Mouse (Mus musculus) layer of hippocampus, adult 8-10 months (tissue): ENCODE measurements around the gene Cabp4. TPM values are rescaled to one million over a fixed set of nuclear protein-coding genes. Genes with fewer than 3 reads are reported as not detected.
A peak's percentile ranks its signal among the peaks of the same experiment; 100 is the strongest.
"Not testable (repeated sequence)": the region's sequence is repeated elsewhere in the genome, so short reads cannot be mapped to it uniquely, and the experiment has no call there.

Experiments
- DNase-seq, 2 experiments: peaks; one replicate each; pipeline ENCODE4 v3.0.0; 2022; ENCODE audit warnings: low spot score in 2 of 2
- total RNA-seq, 4 experiments: library from RNA; stranded (reverse); gene quantifications; 2 replicates each; pipeline ENCODE4 v1.2.4; 2022

The Cabp4 gene
- total RNA-seq, 4 experiments from 2014 or later, result 0.68 TPM; not detected in 3

DNA sequence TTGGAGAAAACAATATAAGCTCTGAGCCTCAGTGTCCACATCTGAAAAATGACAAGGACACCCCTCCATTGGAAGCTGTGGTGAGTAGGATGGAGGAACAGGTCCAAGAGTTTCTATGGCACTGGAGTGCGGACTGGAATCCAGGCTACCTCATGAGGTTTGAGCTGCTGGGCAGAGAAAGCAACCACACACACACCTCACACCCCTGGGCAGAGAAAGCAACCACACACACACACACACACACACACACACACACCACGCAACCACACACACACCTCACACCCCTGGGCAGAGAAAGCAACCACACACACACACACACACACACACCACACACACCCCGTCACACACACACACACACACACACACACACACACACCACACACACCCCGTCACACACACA lies 18.6 kb downstream of the Cabp4 start:
- not testable (repeated sequence) for DNase-seq

DNA sequence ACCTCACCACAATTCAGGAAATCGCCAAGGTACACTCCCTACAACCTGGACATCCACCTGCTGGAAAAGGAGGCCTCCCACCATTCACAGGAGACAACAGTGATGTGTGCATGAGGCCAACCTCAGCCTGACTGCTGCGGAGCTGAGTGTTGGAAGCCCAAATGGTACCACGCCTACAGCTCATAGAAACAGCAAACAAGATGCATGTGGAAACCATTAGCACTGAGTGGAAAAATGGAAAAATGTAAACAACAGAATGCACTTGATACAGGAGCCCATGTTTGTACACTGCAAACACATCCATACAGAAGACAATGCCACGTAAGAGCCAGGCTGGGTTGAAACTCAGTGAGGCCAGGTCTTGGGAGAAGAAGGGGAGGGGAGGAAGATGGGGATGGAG lies 19.4 kb downstream of the Cabp4 start:
- no peak for DNase-seq

DNA sequence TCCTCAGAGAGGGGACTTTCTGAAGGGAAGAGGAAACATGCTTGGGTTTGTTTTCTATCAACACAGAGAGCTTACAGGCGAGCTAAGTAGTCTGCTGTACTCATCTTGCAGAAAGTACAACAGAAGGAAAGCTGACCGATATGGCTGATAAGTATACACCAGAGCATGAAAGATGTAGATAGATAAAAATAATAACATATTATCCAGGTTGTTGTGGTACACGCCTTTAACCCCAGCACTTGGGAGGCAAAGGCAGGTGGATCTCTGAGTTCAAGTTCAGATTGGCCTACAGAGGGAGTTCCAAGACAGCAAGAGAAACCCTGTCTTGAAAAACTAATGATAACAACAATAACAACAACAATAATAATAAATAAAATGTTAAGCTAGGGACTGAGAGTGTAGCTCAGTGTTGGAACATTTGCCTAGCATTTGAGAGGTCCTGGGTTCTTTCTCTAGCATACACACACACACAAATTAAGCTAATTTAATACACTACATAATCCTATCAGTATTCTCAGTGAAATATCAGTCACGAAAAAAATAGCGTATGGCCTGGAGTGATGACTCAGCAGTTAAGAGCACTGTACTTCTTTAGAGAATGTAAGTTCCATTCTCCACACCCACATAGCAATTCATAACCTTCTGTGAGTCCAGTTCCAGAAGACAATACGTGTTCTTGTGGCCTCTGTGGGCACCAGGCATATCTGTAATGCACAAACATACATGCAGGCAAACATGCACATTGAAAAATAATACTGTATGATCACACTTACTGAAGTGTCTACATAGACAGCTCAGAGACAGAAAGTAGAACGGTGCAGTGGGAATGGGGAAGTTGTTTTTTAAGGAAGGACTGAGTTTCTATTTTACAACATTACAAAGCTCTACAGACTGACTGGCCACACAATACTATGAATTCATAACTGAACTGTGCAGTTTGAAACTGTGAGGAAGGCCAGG lies 21.1 kb downstream of the Cabp4 start:
- no peak for DNase-seq

DNA sequence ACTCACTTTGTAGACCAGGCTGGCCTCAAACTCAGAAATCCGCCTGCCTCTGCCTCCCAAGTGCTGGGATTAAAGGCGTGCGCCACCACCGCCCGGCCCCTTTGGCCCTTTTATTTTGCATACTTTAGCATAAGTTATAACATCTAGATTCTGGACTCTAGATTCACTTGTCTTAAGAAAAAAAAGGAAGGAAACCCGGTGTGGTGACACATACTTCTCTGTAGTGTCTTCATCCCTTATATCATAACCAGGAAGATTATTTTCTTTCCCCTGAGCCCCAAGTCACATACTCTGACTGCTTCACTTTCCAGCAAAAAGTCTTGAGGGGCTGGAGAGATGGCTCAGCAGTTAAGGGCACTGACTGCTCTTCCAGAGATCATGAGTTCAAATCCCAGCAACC lies 21.9 kb downstream of the Cabp4 start:
- not testable (repeated sequence) for DNase-seq

DNA sequence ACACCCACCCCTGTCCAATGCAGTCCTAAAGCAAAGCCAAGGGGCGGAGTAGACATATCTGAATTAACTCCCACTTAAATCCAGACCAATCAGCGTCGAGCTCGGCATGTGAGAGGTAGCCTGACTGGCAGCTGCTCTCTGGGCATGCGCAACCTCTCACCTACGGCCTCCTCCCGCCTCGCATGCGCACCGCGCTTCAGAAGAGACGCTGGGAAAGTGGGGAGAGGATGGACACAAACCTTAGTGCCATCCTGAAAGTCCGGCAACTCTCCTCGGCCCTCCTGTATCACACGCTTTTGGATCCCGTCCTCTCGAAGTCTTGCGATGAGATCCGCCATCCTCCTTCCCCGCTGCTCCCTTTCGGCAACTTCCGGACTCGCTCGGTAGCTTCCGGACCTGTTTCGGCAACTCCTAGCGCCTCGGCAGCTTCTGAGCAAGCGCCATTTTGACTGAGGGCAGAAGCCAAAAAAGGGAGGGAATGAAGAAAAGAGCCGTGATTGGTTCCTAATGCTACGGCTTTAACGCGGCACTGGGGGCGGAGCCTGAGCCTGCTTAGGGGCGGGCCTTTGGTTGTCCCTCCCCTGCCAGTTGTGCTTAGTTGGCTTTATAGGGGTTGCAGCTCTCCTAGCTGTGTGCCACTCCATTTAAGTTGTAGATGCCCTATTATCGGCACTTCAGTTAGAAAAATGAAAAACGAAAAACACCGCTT lies 22.6 kb downstream of the Cabp4 start:
- DNase-seq, result peak; percentile 98

DNA sequence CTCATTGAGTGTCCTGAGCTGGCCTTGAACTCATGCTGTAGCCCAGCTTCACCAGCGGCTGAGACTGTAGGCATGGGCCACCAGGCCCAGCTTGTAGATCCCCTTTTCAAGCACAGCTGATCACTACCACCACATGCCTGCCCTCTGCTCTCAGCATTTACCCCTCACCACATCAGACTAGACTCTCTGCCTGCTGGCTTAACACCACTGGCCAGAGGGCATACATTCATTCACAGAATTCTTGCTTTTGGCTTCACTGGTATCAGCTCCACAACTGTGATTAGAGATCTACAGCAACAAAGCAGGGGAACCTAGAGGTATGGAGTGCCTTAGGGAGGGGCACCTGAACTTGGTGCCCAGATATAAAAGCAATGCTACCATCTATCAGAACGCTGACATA lies 23.3 kb downstream of the Cabp4 start:
- DNase-seq, result no peak

DNA sequence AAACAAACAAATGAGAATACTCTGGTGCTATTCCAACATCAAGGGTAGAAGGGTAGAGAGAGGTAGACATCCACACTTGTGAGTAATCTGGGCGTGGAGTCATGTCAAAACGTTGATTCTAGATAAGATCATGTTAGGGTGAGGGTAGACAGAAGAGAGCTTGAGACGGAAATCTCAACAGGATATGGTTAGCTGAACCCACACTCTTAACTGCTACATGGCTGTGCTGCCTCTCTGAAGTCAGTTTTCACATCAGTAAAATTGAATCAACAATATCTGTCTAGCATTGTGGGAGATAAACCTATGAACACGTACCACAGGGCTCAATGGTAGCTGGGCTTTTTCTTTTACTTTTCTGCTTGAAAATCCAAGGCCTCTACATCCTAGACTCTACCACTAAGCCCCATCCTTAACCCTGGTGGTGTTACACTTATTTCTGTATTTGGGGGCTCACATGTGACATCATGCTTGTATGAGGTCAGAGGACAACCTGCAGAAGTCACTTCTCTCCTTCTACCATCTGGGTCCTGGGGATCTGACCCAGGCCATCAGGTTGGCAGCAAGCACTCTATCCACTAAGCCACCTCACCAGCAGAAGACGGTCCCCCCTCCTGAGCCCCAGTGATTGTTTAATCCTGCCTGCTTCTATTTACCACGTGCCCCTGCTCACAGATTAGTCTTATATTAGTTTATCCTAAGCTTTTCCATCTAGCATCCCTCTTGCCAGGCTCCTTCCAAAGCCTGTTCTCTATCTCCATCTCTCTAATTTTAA lies 23.9 kb downstream of the Cabp4 start:
- no peak for DNase-seq

DNA sequence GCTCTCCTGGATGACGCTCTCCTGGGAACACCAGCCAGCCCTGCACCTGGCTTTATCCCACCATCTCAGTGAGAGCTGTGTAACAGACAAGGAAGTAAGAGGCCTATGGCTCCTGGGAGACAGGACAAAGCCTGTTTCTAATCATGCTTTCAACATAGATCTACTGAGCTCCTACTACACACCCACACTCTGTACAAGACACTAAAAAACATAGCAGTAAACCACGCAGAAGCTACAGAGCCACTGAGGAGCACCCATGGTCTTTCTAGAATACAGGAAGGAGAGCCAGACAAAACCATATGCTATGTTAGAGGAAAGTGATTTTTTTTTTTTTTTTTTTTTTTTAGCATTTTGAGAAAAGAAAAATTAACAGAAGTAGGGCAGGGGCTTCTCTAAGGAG lies 25.5 kb downstream of the Cabp4 start:
- no peak for DNase-seq

DNA sequence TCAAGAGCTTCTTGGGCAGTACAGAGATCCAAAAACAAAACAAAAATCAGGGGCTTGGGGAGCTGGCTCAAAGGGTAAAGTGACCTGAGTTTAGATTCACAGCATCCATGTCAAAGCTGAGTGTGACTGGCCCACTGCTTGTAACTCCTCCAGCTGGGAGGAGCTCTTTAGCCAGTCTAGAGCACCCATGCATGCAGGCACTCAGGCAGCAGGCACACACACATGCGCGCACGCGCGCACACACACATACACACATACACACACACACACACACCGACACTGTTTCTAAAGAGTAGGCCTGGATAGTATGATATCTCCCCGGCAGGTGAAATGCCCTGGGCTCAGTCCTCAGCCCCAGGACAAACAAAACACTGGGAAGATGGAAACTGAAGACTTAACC lies 26.8 kb downstream of the Cabp4 start:
- DNase-seq, result no peak

DNA sequence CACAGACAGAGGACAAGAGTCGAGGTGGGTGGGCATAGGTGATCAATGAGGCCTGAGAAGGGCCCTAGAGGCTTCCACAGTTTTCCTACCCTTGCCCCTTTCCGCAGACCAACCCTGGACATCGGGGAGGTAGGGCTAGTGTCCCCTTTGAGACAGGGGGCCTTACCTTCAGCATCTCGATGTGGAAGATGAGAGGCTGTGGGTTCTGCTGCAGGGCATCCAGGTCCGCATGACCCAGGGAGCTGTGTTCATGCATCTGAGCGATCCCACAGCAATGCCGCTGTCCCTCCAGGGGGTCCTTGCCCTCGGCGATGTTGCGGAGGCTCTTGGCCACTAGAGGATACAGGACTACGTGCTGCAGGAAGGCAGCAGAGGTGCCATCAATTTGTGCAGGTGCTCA lies 28.0 kb downstream of the Cabp4 start:
- DNase-seq, result no peak

DNA sequence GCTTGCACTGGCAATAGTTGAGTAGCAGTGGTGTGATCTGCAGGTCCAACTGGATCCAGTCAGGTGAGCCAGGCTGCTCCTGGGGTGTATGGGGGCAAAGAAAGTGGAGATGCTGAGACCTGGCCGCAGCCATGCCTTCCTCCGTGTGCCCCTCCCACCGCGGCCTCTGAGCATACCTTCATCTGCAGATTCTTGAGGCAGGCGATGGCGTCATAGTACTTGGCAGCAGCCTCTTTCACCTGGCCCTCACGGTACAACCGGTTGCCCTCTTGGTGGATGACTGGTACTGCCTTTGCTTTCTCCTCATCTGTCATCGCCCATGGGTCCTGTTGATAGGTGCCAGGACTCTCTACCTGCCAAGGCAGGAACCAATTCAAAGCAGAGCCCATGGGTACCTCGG lies 28.7 kb downstream of the Cabp4 start:
- no peak for DNase-seq

DNA sequence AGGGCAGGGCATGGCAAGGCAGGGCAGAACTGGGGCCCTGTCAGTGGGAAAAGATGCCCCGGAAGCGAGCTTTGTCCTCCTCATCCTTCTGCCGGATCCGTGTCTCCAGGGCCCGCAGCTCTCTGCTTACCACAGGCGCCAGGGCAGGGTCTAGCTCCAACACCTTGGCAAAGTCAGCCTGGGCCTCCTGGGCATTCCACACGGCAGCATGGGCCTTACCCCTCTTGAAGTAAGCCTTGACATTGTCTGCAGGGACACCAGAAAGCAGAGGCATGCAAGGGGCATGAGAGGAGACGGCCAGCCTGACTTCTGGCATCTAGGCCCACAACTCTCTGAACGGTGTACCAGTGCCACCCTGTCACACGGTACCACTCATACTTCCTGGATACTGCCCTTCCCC lies 29.3 kb downstream of the Cabp4 start:
- DNase-seq, result no peak

DNA sequence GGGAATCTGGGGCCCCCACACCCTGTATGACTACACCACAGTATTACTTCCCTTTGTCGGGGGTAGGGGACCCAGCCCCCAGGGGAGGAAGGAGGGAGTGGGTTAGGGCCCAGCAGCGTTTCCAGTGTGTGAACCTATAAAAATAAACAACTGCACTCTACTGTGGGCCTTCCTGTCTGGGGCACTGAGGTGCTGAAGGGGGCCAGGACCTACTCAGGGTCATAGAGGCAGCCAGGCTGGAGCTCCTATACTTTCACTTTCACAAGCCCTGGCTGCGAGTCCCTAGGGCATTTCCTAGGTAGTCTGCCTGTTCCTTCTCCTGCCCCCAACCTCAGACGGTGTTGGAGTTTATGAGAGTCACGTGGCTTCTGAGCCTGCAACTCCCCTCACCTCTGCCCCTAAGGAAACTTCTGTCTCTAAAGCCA lies 30.0 kb downstream of the Cabp4 start:
- DNase-seq, result no peak

DNA sequence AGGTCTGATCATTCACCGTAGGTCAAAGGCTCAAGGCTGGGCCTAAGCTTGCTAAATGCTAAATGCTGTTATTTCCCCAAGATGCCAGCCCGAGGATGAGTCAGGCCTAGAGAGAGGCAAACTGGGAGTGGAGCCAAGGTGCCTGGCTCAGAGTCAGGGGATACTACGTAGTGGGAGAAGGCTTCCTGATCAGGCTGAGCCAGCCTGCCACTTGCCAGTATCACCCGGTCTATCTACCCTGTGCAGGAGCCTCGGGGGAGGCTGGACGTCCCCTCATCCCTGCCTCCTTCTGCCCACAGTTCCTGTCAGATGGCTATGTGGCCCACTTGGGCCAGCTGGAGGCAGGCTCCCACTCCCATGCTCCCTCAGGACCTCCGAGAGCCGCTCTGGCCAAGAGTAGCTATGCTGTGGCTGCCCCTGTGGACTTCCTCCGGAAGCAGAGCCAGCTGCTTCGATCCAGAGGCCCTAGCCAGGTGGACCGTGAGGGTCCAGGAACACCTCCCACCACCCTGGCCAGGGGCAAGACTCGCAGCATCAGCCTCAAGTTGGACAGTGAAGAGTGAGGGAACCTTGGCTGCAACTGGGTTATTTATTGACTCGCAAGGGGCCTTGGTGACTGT lies 30.5 kb downstream of the Cabp4 start:
- peak; percentile 83 to 87 for DNase-seq

DNA sequence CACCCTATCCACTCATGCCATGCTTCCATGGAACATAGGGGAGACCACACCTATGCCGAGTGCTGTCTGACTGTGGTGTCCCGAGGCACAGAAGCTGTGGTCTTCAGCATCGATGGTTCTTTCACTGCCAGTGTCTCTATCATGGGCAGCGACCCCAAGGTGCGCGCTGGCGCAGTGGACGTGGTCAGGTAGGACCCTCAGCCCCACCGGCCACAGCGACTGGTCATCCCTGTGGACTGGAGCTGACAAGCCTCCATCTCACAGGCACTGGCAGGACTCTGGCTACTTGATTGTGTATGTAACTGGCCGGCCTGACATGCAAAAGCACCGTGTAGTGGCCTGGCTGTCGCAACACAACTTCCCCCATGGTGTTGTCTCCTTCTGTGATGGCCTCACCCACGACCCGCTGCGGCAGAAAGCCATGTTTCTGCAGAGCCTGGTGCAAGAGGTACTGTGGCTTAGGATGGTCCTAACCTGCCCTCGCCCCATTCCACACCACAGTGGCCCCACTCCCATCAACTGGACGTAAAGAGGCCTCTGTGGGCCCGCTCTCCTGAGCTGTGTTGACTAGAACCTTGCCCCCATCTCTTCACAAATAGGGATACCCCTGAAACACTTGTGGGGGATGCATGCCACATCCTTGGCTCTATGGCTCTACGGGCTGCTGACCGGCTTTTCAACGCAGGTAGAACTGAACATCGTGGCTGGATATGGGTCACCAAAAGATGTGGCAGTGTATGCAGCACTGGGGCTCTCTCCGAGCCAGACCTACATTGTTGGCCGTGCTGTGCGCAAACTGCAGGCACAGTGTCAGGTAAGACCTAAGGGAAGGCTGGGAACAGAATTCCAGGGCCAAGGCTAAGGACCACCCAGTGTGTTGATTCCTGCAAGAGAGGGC lies 31.5 kb downstream of the Cabp4 start:
- no peak for DNase-seq

DNA sequence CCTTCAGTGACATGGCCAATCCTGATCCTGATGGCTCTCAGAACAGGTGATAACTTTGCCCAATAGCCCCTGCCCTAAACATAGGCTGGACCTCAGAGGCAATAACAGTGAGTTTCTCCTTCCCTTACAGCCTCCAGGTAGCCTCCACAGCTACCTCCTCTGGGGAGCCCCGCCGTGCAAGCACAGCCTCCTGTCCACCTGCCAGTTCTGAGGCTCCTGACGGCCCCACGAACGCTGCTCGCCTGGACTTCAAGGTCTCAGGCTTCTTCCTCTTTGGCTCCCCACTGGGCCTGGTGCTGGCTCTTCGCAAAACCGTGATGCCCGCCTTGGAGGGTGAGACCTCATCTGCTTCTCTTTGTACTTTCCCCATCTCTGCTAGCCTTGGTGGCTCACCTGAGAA lies 35.3 kb downstream of the Cabp4 start:
- no peak for DNase-seq

DNA sequence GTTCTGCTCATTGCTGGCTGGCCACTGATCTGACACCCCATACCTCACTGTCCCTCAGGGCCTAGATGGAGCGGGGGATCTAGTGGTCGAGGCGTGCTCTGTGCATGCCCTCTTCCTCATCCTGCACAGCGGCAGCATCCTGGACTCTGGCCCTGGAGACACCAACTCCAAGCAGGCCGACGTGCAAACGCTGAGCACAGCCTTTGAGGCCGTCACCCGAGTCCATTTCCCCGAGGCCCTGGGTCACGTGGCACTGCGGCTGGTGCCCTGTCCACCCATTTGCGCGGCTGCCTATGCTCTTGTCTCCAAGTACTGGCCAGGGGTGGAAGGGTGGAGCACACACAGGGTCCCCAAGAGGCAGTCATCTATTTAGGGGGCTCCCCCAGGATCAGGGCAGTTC lies 37.2 kb downstream of the Cabp4 start:
- no peak for DNase-seq

DNA sequence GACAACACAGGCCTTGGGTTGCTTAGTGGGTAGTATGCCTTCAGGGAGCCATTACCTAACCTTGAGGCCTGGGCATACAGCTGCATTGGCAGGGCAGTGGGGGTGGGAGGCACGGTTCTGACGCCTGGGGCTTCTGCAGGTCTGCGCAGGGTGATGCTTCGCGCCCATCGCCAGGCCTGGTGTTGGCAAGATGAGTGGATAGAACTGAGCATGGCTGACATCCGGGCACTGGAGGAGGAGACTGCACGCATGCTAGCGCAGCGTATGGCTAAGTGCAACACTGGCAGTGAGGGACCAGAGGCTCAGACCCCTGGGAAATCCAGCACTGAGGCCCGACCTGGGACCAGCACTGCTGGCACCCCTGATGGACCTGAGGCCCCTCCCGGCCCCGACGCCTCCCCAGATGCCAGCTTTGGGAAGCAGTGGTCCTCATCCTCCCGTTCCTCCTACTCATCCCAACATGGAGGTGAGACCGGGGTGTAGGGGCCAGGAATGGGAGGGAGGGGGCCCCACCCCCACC lies 39.1 kb downstream of the Cabp4 start:
- no peak for DNase-seq

DNA sequence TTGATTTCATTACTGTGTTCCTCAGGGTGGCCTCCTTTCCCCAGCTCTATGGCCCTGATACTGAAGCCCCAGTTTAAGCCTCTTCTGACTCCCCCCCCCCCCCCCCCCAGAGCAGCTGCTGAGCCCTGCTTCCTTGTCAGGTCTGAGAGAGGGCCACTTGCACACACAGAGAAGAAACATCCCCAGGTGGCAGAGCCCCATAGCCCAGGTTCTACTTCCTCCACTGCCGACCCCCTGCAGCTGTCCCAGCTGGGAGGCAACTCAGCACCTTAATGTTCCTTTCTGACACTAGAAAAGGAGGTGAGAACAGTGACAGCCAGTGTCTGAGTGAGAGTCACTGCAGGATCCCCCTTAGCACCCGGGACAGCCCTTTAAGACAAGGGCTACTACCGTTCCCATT lies 40.0 kb downstream of the Cabp4 start:
- DNase-seq, result no peak

DNA sequence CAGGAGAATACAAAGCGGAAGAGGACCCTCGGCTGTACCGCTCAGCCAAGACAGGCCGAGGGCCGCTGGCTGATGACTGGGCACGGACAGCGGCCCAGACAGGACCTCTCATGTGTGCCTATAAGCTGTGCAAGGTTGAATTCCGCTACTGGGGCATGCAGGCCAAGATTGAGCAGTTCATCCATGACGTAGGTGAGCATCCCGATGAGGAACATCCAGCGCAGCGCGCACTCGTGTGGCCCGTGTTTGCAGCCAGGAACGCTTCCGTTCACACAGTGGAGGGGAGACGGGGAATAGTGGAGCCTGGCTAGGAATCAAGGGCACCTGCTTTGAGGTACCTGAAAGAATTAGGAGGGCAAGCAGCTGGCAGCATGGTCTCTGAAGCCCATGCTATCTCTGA lies 40.5 kb downstream of the Cabp4 start:
- DNase-seq, result no peak
